Mouse (Mus musculus) regulatory T cell (primary cell): ENCODE data around the gene Ppp1r18.

ENCODE experiments used
- in situ Hi-C: fragments of 300-600 bp; cut with MboI, MseI; formaldehyde crosslinking; loops from one replicate; pipeline ENCODE4 v1.15.1; 2025; ENCODE audit warnings: high pct_unique_total_duplicates

The Ppp1r18 gene

DNA sequence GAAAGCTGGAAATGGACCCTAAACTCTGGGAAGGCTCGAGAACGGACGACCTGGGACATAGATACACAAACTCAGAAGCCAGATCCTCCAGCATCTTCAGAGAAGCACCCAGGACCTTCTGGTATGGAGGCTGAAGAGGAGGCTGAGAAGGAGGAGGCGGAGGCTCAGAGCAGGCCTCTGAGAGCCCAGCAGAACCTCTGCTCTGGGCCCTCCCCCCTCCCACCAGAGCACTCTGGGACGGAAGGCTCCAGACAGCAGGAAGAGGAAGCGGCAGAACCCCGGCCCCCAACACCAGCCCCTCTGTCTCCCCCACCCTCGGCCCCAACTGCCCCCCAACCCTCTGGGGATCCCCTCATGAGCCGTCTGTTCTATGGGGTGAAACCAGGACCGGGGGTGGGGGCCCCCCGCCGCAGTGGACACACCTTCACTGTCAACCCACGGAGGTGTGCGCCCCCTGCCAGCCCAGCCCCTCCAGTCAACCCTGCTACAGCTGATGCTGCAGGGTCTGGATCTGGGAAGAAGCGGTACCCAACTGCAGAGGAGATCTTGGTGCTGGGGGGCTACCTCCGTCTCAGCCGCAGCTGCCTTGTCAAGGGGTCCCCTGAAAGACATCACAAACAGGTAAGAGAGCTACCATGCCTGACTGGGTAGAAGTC lies 2.9 kb downstream of the Ppp1r18 start:
- in situ Hi-C loops: loop anchor here (5.0 kb wide), 2 partner anchors 39 to 99 kb away; partner anchors contain the start of gene Abcf1

GRCm38 (mm10) chr17:35868961-35869345 lies 3.6 kb downstream of the Ppp1r18 start:
- in situ Hi-C loops: loop anchor here (5.0 kb wide), 2 partner anchors 38 to 98 kb away; partner anchors contain the start of gene Abcf1

GRCm38 (mm10) chr17:35869346-35870067 lies 4.1 kb downstream of the Ppp1r18 start:
- in situ Hi-C loops: loop anchor here (5.0 kb wide), 3 partner anchors 32 to 98 kb away; partner anchors contain the start of genes Abcf1 and Tubb5

DNA sequence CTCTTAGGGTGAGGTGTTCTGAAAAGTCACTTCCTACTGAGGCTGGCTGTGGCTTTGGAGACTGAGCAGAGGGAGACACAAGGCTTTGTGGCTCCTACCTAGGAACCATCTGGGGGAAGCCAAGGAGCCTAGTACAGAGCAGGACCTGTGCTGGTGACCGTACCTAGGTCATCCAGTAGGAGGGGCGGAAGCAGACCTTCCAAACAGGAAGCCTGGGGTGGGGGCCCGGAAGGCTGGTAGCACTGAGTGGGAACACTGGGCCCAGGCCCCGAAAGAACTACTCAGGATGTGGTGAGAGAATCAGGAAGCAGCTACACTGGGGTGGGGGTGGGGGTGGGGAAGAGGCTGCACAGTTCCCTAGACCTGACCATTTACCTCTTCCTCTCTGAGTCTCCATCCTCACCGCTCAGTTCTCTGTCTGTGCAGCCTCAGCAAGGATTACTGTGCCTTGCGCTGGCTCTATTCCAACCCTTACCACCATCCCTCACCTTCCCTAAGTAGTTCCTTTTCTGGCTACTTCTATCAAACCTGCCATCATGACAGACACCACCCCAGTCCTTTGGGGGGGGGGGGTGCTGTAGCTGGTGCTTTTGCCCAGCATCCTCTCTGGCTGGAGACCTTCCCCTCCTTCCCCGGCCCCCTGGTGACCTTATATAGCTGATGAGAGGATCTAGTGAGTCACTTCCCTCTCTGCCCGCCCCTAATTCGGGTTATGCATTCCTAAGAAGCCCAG lies 4.9 kb downstream of the Ppp1r18 start:
- in situ Hi-C loops: loop anchor here (5.0 kb wide), 1 partner anchor 33 kb away; the partner anchor contains the start of gene Tubb5

GRCm38 (mm10) chr17:35870884-35871696 lies 5.7 kb downstream of the Ppp1r18 start:
- in situ Hi-C loops: loop anchor here (5.0 kb wide), 1 partner anchor 34 kb away; the partner anchor contains the start of gene Tubb5

- in situ Hi-C loops: loop anchor here (5.0 kb wide), 1 partner anchor 37 kb away; the partner anchor contains the start of gene Tubb5
Measured at GRCm38 (mm10) chr17:35873774-35874519, 8.6 kb downstream of the Ppp1r18 start.

- in situ Hi-C loops: loop anchor here (5.0 kb wide), 1 partner anchor 37 kb away; the partner anchor contains the start of gene Tubb5
Measured at GRCm38 (mm10) chr17:35874721-35875120, 9.3 kb downstream of the Ppp1r18 start.

DNA sequence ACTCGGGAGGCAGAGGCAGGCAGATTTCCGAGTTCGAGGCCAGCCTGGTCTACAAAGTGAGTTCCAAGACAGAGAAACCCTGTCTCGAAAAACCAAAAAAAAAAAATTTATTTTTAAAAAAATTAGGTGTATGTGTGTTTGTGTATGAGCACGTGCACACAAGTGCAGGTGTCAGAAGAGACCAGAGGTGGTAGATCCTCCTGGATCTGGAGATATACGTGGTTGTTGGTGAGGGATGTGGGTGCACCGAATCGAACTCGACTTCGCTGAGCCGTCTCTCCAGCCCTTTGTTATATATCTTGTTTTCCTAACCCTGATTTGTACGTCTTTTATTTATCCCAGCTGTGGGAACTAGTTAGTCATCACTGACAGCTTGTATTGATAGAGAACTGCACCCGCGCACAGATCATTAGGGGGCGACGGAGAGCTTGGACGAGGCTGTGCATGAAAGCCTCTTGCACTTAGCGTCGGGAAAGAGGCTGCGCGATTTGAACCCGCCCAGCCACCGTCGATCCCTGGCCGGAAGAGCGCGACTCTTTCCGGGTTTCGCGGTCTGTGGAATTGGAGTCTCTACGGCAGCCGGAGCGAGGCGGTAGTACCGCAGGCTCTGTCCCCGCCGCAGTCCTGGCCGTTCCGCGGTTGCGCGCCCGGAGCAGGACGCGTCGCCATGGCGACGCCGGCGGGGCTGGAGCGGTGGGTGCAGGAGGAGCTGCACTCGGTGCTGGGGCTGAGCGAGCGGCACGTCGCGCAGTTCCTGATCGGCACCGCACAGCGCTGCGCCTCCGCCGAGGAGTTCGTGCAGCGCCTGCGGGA lies 14.1 kb downstream of the Ppp1r18 start, which contains the start of gene Dhx16:
Gene Dhx16 (plus strand): TSS at position 575 of the 813 bp plus-strand sequence.
- in situ Hi-C loops: no loop called here

GRCm38 (mm10) chr17:35882924-35883323 lies 17.5 kb downstream of the Ppp1r18 start:
- in situ Hi-C loops: no loop called here

- in situ Hi-C loops: no loop called here
Measured at GRCm38 (mm10) chr17:35883777-35884176, 18.4 kb downstream of the Ppp1r18 start.

DNA sequence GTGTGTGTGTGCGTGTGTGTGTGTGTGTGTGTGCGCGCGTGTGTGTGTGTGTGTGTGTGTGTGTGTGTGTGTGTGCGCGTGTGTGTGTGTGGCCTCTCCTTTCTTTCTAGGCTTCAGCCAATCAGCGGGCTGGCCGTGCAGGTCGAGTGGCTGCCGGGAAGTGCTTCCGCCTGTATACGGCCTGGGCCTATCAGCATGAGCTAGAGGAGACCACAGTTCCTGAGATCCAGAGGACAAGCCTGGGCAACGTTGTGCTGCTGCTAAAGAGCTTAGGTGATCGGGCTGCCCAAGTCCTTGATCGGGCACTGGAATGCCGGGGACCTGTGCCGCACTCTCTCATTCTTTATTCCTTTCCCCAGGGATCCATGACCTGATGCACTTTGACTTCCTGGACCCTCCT lies 22.3 kb downstream of the Ppp1r18 start:
- in situ Hi-C loops: no loop called here

- in situ Hi-C loops: no loop called here
Measured at GRCm38 (mm10) chr17:35896781-35897643, 31.6 kb downstream of the Ppp1r18 start, which contains the start of gene 2310061I04Rik. Gene 2310061I04Rik (minus strand): TSS chr17:35897431.

- in situ Hi-C loops: no loop called here
Measured at GRCm38 (mm10) chr17:35897644-35898573, 32.5 kb downstream of the Ppp1r18 start.

DNA sequence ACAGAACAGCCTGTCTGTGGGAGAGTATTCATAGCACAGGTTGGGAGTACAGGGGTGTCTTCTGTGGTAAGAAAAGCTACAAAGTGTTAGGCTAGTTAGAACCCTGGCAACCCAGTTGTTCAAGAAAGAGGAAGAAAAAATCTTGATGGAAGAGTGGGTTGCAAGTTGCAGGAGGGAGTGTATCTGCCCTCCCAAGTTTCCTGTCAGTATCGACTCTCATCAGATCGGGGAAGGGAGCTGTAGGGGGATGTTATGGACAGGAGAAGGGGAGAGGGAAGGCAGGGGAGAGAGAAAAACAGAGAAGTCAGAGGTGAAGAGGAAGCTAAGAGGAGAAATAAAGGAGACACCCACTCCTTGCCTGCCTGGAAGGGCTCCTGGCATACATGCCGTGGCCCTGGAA lies 35.2 kb downstream of the Ppp1r18 start:
- in situ Hi-C loops: no loop called here

GRCm38 (mm10) chr17:35903343-35903991 lies 38.1 kb downstream of the Ppp1r18 start:
- in situ Hi-C loops: no loop called here

DNA sequence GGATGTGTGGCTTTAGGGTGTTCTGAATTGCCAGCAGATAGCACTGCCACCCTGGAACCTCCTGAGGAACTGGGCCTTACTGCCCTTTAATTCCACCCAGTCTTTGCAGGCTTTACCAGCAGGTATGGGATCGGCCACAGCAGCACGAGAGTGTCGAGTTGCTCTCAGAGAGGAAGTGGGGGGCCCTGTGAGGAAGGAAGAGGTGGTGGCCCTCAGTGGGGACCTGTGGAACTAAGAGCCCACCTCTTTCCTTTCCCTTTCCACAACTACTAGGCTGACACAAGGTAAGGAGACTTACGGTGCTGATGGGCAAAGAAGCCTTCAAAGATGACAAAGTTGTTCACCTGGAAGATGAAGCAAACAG lies 38.6 kb downstream of the Ppp1r18 start:
- in situ Hi-C loops: no loop called here

- in situ Hi-C loops: loop anchor here (5.0 kb wide), 2 partner anchors 38 to 68 kb away; partner anchors contain the start of genes Ppp1r18 and Tubb5
Measured at GRCm38 (mm10) chr17:35905587-35905986, 40.2 kb downstream of the Ppp1r18 start.
